Mouse (Mus musculus) G1E (cell line): ENCODE measurements around the gene Palm2.

Source experiments
- CTCF ChIP-seq: IDR thresholded peaks from 2 replicates; pipeline ENCODE4 v1.5.1; 2012; ENCODE audit warnings: low read depth, low read length, inconsistent platforms, mixed read lengths
- GATA1 ChIP-seq: IDR thresholded peaks from 2 replicates; pipeline ENCODE4 v1.6.1; 2012; ENCODE audit warnings: borderline replicate concordance, low read length, inconsistent platforms, mixed read lengths
- GATA2 ChIP-seq: IDR thresholded peaks from 2 replicates; pipeline ENCODE4 v1.6.1; 2012; ENCODE audit warnings: low read depth, low read length, inconsistent platforms, borderline replicate concordance
- POLR2AphosphoS5 ChIP-seq: IDR thresholded peaks from 2 replicates; pipeline ENCODE4 v1.6.1; 2012; ENCODE audit warnings: low read depth, low read length, inconsistent platforms; ENCODE audit not compliant: insufficient replicate concordance
- TAL1 ChIP-seq: conservative IDR thresholded peaks from 2 replicates; pipeline ENCODE4 v1.6.1; 2012; ENCODE audit warnings: low read depth, low read length, inconsistent platforms, mixed read lengths

GRCm38 (mm10) chr4:57391103-57391502 is 42.9 kb upstream of the Palm2 start:
- TF ChIP-seq CTCF (no peak), TAL1 (no peak), GATA1 (no peak), POLR2AphosphoS5 (no peak), GATA2 (no peak)
